Mouse (Mus musculus): Measurements from ENCODE around the gene Mxi1. TPM values are rescaled to one million over a fixed set of nuclear protein-coding genes. Genes with fewer than 3 reads are reported as not detected.

The Mxi1 gene
- polyA plus RNA-seq, 1 experiment, result 10.5 TPM

DNA sequence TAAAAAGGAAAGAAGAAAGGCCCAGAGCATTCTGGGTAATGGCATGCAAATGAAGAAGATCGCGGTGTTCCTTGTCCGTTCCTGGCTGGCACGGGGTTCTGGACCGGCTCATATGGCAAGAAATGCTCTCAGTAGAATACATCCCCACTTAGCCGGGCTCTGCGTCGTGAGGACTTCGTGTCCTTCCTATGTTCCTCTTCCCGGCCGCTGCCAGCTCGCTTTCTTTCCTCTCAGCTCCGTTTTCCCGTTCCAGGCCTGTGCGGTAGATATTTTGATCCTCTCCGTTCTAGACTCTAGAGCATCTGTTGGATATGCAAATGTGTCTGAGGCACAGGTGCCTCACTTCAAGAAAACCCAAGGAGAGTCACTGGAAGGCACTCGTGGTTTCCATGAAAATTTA lies 104.9 kb downstream of the Mxi1 start:
- TF ChIP-seq CEBPB (IDR thresholded peaks at IDR 0.05; ENCODE audit: low read depth), result no peak
- no peak for TF ChIP-seq USF1 (IDR thresholded peaks at IDR 0.05; ENCODE audit: low read depth)
- TF ChIP-seq FOSL1 (IDR thresholded peaks at IDR 0.05; ENCODE audit: insufficient read depth, low read length, poor library complexity, severe bottlenecking), result no peak
- TF ChIP-seq MYOG (IDR thresholded peaks at IDR 0.05; ENCODE audit: control insufficient read depth, extremely low read depth, insufficient read length), result no peak
- no peak for TF ChIP-seq MAX (IDR thresholded peaks at IDR 0.05)
- TF ChIP-seq MYOD1 (IDR thresholded peaks at IDR 0.05; ENCODE audit: control insufficient read depth, insufficient read length, low read depth), result no peak
- TF ChIP-seq CTCF (IDR thresholded peaks at IDR 0.05; ENCODE audit: control insufficient read depth, insufficient read depth, insufficient read length), result no peak
- Histone ChIP-seq H3K79me3 (ENCODE audit: low read depth) (no peaks in the 10 kb centered on the region), H3K36me3 (ENCODE audit: control insufficient read depth, insufficient read depth) (no peaks in the 10 kb centered on the region), H3K79me2 (ENCODE audit: control insufficient read depth, insufficient read depth) (no peaks in the 10 kb centered on the region), H3K4me3 (ENCODE audit: insufficient read depth, poor library complexity, severe bottlenecking) (no peak overlapping the region), H3ac (ENCODE audit: control insufficient read depth, insufficient read length, low read depth) (no peak overlapping the region), H3K27me3 (ENCODE audit: control insufficient read depth, insufficient read depth, insufficient read length) (no peaks in the 10 kb centered on the region)

- no peak overlapping the region for H3K4me3 ChIP-seq (ENCODE audit: insufficient read depth, poor library complexity, severe bottlenecking)
- no peaks in the 10 kb centered on the region for H3K27me3 ChIP-seq (ENCODE audit: control insufficient read depth, insufficient read depth, insufficient read length)
- H3K79me2 ChIP-seq (ENCODE audit: control insufficient read depth, insufficient read depth), result no peaks in the 10 kb centered on the region
- H3K79me3 ChIP-seq (ENCODE audit: low read depth), result no peaks in the 10 kb centered on the region
- H3K36me3 ChIP-seq (ENCODE audit: control insufficient read depth, insufficient read depth), result no peaks in the 10 kb centered on the region
- H3ac ChIP-seq (ENCODE audit: control insufficient read depth, insufficient read length, low read depth), result no peak overlapping the region
- TF ChIP-seq CTCF (IDR thresholded peaks at IDR 0.05; ENCODE audit: control insufficient read depth, insufficient read depth, insufficient read length) (peak; percentile 45), CEBPB (IDR thresholded peaks at IDR 0.05; ENCODE audit: low read depth) (no peak), MAX (IDR thresholded peaks at IDR 0.05) (no peak), MYOD1 (IDR thresholded peaks at IDR 0.05; ENCODE audit: control insufficient read depth, insufficient read length, low read depth) (no peak), USF1 (IDR thresholded peaks at IDR 0.05; ENCODE audit: low read depth) (no peak), FOSL1 (IDR thresholded peaks at IDR 0.05; ENCODE audit: insufficient read depth, low read length, poor library complexity, severe bottlenecking) (no peak), MYOG (IDR thresholded peaks at IDR 0.05; ENCODE audit: control insufficient read depth, extremely low read depth, insufficient read length) (no peak)
Observed at GRCm38 (mm10) chr19:53419834-53420233, 109.5 kb downstream of the Mxi1 start.

GRCm38 (mm10) chr19:53420924-53421582 lies 110.7 kb downstream of the Mxi1 start:
- TF ChIP-seq USF1 (IDR thresholded peaks at IDR 0.05; ENCODE audit: low read depth) (no peak), FOSL1 (IDR thresholded peaks at IDR 0.05; ENCODE audit: insufficient read depth, low read length, poor library complexity, severe bottlenecking) (peak; percentile 45), MYOD1 (IDR thresholded peaks at IDR 0.05; ENCODE audit: control insufficient read depth, insufficient read length, low read depth) (peak; percentile 85), MAX (IDR thresholded peaks at IDR 0.05) (no peak), CTCF (IDR thresholded peaks at IDR 0.05; ENCODE audit: control insufficient read depth, insufficient read depth, insufficient read length) (no peak), CEBPB (IDR thresholded peaks at IDR 0.05; ENCODE audit: low read depth) (no peak), MYOG (IDR thresholded peaks at IDR 0.05; ENCODE audit: control insufficient read depth, extremely low read depth, insufficient read length) (no peak)
- Histone ChIP-seq H3K79me3 (ENCODE audit: low read depth) (no peaks in the 10 kb centered on the region), H3K36me3 (ENCODE audit: control insufficient read depth, insufficient read depth) (no peaks in the 10 kb centered on the region), H3ac (ENCODE audit: control insufficient read depth, insufficient read length, low read depth) (no peak overlapping the region), H3K27me3 (ENCODE audit: control insufficient read depth, insufficient read depth, insufficient read length) (no peaks in the 10 kb centered on the region), H3K79me2 (ENCODE audit: control insufficient read depth, insufficient read depth) (no peaks in the 10 kb centered on the region), H3K4me3 (ENCODE audit: insufficient read depth, poor library complexity, severe bottlenecking) (no peak overlapping the region)

GRCm38 (mm10) chr19:53421583-53422188 lies 111.4 kb downstream of the Mxi1 start:
- no peaks in the 10 kb centered on the region for H3K27me3 ChIP-seq (ENCODE audit: control insufficient read depth, insufficient read depth, insufficient read length)
- no peaks in the 10 kb centered on the region for H3K79me2 ChIP-seq (ENCODE audit: control insufficient read depth, insufficient read depth)
- peak overlapping the region; percentile 7 for H3K4me3 ChIP-seq (ENCODE audit: insufficient read depth, poor library complexity, severe bottlenecking)
- no peak for TF ChIP-seq MYOD1 (IDR thresholded peaks at IDR 0.05; ENCODE audit: control insufficient read depth, insufficient read length, low read depth)
- TF ChIP-seq MAX (IDR thresholded peaks at IDR 0.05), result no peak
- TF ChIP-seq MYOG (IDR thresholded peaks at IDR 0.05; ENCODE audit: control insufficient read depth, extremely low read depth, insufficient read length), result no peak
- no peak for TF ChIP-seq CTCF (IDR thresholded peaks at IDR 0.05; ENCODE audit: control insufficient read depth, insufficient read depth, insufficient read length)
- TF ChIP-seq USF1 (IDR thresholded peaks at IDR 0.05; ENCODE audit: low read depth), result no peak
- TF ChIP-seq FOSL1 (IDR thresholded peaks at IDR 0.05; ENCODE audit: insufficient read depth, low read length, poor library complexity, severe bottlenecking), result no peak
- peak overlapping the region; percentile 41 for H3ac ChIP-seq (ENCODE audit: control insufficient read depth, insufficient read length, low read depth)
- H3K36me3 ChIP-seq (ENCODE audit: control insufficient read depth, insufficient read depth), result no peaks in the 10 kb centered on the region
- no peaks in the 10 kb centered on the region for H3K79me3 ChIP-seq (ENCODE audit: low read depth)

DNA sequence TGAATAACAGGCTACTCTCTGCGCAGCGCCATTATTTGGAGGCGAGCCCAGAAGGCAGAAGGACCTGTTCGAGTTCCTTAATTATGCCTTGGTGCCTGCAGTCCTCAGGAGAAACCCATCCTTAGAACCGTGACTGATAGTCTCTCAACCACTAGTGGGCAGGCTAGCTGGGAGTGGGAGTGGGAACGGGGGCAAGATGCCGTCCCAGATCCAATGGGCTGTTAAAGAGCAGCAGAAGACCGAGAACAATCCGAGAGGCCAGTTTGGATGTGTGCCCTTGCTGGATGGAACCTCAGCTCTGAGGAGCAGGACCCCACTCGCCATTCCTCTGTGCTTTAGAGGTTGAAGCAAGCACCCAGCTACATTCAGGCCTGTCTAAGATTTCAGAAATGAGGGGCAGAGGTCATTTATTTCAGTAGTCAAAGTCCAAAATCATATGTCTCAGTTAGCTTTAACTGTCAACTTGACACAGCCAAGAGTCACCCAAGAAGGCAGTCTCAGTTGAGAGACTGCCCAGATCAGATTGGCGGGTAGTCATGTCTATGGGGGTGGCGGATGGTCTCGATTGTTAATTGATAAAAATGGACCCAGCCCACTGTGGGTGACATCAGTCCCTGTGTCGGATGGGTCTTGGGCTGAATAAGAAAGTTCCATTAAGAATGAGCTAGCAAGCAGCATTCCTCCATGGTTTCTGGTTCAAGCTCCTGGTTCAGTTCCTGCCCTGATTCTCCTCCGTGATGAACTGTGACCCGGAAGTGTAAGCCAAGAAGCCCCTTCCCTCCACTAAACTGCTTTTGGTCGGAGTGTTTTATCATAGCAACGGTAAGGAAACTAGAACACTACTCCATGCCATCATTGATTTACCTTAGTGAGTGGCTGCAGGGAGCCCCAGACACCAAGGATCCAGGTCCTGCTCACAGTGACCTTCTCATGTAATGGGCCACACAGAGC lies 112.3 kb downstream of the Mxi1 start:
- Histone ChIP-seq H3K36me3 (ENCODE audit: control insufficient read depth, insufficient read depth) (no peaks in the 10 kb centered on the region), H3K79me3 (ENCODE audit: low read depth) (no peaks in the 10 kb centered on the region), H3K79me2 (ENCODE audit: control insufficient read depth, insufficient read depth) (no peaks in the 10 kb centered on the region), H3K4me3 (ENCODE audit: insufficient read depth, poor library complexity, severe bottlenecking) (no peak overlapping the region), H3K27me3 (ENCODE audit: control insufficient read depth, insufficient read depth, insufficient read length) (no peaks in the 10 kb centered on the region), H3ac (ENCODE audit: control insufficient read depth, insufficient read length, low read depth) (peak overlapping the region; percentile 39)
- TF ChIP-seq CTCF (IDR thresholded peaks at IDR 0.05; ENCODE audit: control insufficient read depth, insufficient read depth, insufficient read length) (peak; percentile 18), FOSL1 (IDR thresholded peaks at IDR 0.05; ENCODE audit: insufficient read depth, low read length, poor library complexity, severe bottlenecking) (no peak)
